Mouse (Mus musculus): ENCODE measurements around the gene D1Pas1. TPM values are rescaled to one million over a fixed set of nuclear protein-coding genes. Genes with fewer than 3 reads are reported as not detected.

D1Pas1 gene
- polyA plus RNA-seq, 1 experiment: not detected

DNA sequence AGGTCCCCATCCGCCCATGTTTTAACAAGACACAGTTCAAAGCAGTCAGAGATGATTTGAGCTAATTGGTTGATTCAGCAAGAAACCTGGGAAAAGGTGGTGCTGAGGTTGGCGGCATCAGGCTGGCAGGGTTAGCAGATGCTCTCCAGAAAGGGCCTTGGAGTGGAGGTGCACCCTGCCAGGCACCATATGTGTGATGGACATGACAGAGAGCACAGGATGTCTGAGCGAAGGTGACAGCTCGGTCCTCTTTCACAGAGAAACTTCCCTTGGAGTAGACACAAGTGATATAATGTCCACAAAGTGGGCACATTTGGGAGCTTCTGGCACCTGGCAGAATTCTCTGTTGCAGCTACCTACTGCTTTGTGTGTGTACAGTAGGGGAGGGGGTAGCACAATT is 44.4 kb downstream of the D1Pas1 start:
- H3K4me1 ChIP-seq (replicated peaks; ENCODE audit: control insufficient read depth, insufficient read depth, low read length): no peaks in the 10 kb centered on the region
- H3K4me3 ChIP-seq (ENCODE audit: control insufficient read depth, insufficient read depth, low read length): no peak overlapping the region
- no peak overlapping the region for H3K27ac ChIP-seq (ENCODE audit: control insufficient read depth, insufficient read depth, low read length)
- 95% methylated on average over 4 of the region's 4 CpGs for WGBS
- H3K27me3 ChIP-seq (ENCODE audit: control insufficient read depth, insufficient read depth, low read length): no peaks in the 10 kb centered on the region
- H3K36me3 ChIP-seq (ENCODE audit: control insufficient read depth, insufficient read depth, low read length): no peaks in the 10 kb centered on the region
- no peak for DNase-seq
- no peak for TF ChIP-seq POLR2A (IDR thresholded peaks at IDR 0.05; ENCODE audit: control insufficient read depth, extremely low read depth, insufficient read depth, low read length, poor library complexity)
- TF ChIP-seq CTCF (IDR thresholded peaks at IDR 0.05; ENCODE audit: borderline replicate concordance, control insufficient read depth, extremely low read depth, insufficient read depth, low read length, poor library complexity): no peak

- DNase-seq: no peak
- Histone ChIP-seq H3K27me3 (ENCODE audit: control insufficient read depth, insufficient read depth, low read length) (no peaks in the 10 kb centered on the region), H3K36me3 (ENCODE audit: control insufficient read depth, insufficient read depth, low read length) (no peaks in the 10 kb centered on the region), H3K4me3 (ENCODE audit: control insufficient read depth, insufficient read depth, low read length) (no peak overlapping the region), H3K27ac (ENCODE audit: control insufficient read depth, insufficient read depth, low read length) (no peak overlapping the region), H3K4me1 (replicated peaks; ENCODE audit: control insufficient read depth, insufficient read depth, low read length) (no peaks in the 10 kb centered on the region)
- 96% methylated on average over 2 of the region's 2 CpGs for WGBS
- TF ChIP-seq CTCF (IDR thresholded peaks at IDR 0.05; ENCODE audit: borderline replicate concordance, control insufficient read depth, extremely low read depth, insufficient read depth, low read length, poor library complexity) (no peak), POLR2A (IDR thresholded peaks at IDR 0.05; ENCODE audit: control insufficient read depth, extremely low read depth, insufficient read depth, low read length, poor library complexity) (no peak)
Measured at GRCm38 (mm10) chr1:187014141-187014540, 46.9 kb downstream of the D1Pas1 start.

- TF ChIP-seq POLR2A (IDR thresholded peaks at IDR 0.05; ENCODE audit: control insufficient read depth, extremely low read depth, insufficient read depth, low read length, poor library complexity) (no peak), CTCF (IDR thresholded peaks at IDR 0.05; ENCODE audit: borderline replicate concordance, control insufficient read depth, extremely low read depth, insufficient read depth, low read length, poor library complexity) (no peak)
- Histone ChIP-seq H3K27me3 (ENCODE audit: control insufficient read depth, insufficient read depth, low read length) (no peaks in the 10 kb centered on the region), H3K27ac (ENCODE audit: control insufficient read depth, insufficient read depth, low read length) (no peak overlapping the region), H3K4me3 (ENCODE audit: control insufficient read depth, insufficient read depth, low read length) (no peak overlapping the region), H3K36me3 (ENCODE audit: control insufficient read depth, insufficient read depth, low read length) (no peaks in the 10 kb centered on the region), H3K4me1 (replicated peaks; ENCODE audit: control insufficient read depth, insufficient read depth, low read length) (no peaks in the 10 kb centered on the region)
- no peak for DNase-seq
- WGBS: 71% methylated on average over 1 of the region's 1 CpGs
Measured at GRCm38 (mm10) chr1:187015673-187016072, 48.5 kb downstream of the D1Pas1 start.

GRCm38 (mm10) chr1:187016116-187016515 is 48.9 kb downstream of the D1Pas1 start:
- Histone ChIP-seq H3K27me3 (ENCODE audit: control insufficient read depth, insufficient read depth, low read length) (no peaks in the 10 kb centered on the region), H3K36me3 (ENCODE audit: control insufficient read depth, insufficient read depth, low read length) (no peaks in the 10 kb centered on the region), H3K4me1 (replicated peaks; ENCODE audit: control insufficient read depth, insufficient read depth, low read length) (no peaks in the 10 kb centered on the region), H3K27ac (ENCODE audit: control insufficient read depth, insufficient read depth, low read length) (no peak overlapping the region), H3K4me3 (ENCODE audit: control insufficient read depth, insufficient read depth, low read length) (no peak overlapping the region)
- WGBS: 61% methylated on average over 4 of the region's 4 CpGs
- DNase-seq: no peak
- TF ChIP-seq POLR2A (IDR thresholded peaks at IDR 0.05; ENCODE audit: control insufficient read depth, extremely low read depth, insufficient read depth, low read length, poor library complexity): no peak
- TF ChIP-seq CTCF (IDR thresholded peaks at IDR 0.05; ENCODE audit: borderline replicate concordance, control insufficient read depth, extremely low read depth, insufficient read depth, low read length, poor library complexity): no peak

GRCm38 (mm10) chr1:187020011-187020410 is 52.8 kb downstream of the D1Pas1 start:
- WGBS: 84% methylated on average over 7 of the region's 7 CpGs
- DNase-seq: no peak
- H3K27me3 ChIP-seq (ENCODE audit: control insufficient read depth, insufficient read depth, low read length): no peaks in the 10 kb centered on the region
- H3K36me3 ChIP-seq (ENCODE audit: control insufficient read depth, insufficient read depth, low read length): no peaks in the 10 kb centered on the region
- no peak overlapping the region for H3K27ac ChIP-seq (ENCODE audit: control insufficient read depth, insufficient read depth, low read length)
- H3K4me3 ChIP-seq (ENCODE audit: control insufficient read depth, insufficient read depth, low read length): no peak overlapping the region
- H3K4me1 ChIP-seq (replicated peaks; ENCODE audit: control insufficient read depth, insufficient read depth, low read length): no peaks in the 10 kb centered on the region
- TF ChIP-seq POLR2A (IDR thresholded peaks at IDR 0.05; ENCODE audit: control insufficient read depth, extremely low read depth, insufficient read depth, low read length, poor library complexity) (no peak), CTCF (IDR thresholded peaks at IDR 0.05; ENCODE audit: borderline replicate concordance, control insufficient read depth, extremely low read depth, insufficient read depth, low read length, poor library complexity) (no peak)

Other genes with a start within 250 kb of the D1Pas1 start
- 3.2 and 3.3 TPM in 2 replicates for gene Rrp15, start 218.1 kb upstream of the D1Pas1 start, polyA plus RNA-seq (2012; rRNA removed)
- 0.05 and 0.23 TPM in 2 replicates for gene Spata17, start 248.0 kb downstream of the D1Pas1 start, polyA plus RNA-seq (2012; rRNA removed)
- 11.1 and 13.0 TPM in 2 replicates for gene Gpatch2, start 248.1 kb downstream of the D1Pas1 start, polyA plus RNA-seq (2012; rRNA removed)

All from thymus, adult 2 months (tissue).